Mouse (Mus musculus): ENCODE measurements around the gene Pou2f2. TPM values are rescaled to one million over a fixed set of nuclear protein-coding genes. Genes with fewer than 3 reads are reported as not detected.

Pou2f2 gene
- total RNA-seq (2014; rRNA removed) (5.8 and 6.0 TPM in 2 replicates), polyA plus RNA-seq (2015; fragmentation: Nextera tagmentation; extraction: Ambion mirVana) (9.8 and 21.2 TPM in 2 replicates)

DNA sequence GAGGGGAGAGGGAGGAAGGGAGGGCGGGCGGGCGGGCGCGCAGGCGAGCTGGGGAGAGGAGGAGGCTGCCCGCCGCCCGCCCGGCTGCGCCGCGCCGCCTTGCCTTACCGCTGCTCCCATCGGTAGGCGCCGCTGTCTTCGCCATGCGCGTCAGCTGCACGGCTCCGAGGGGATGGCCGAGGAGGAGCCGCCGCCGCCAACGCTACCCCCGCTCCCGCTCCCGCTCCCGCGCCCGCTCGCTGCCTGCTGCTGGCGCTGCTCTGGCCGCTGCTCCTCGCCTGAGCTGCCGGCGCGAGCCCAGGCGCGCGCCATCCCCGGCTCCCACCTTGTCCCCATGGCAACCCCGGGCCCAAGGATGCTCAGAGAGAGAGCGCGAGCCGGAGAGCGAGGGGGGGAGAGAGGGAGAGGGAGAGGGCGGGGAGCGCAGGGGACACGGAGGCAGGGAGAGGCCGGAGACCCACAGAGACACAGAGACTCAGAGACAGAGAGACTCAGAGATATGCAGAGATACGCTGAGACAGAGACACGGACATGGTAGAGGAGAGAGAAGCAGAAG, at the start of gene Pou2f2:
Pou2f2 (minus strand) TSS at position 121 of the 556 bp plus-strand sequence.
- Histone ChIP-seq H3K36me3 (ENCODE audit: insufficient read depth) (no peaks in the 10 kb centered on the region), H3K27ac (ENCODE audit: low read depth, low read length) (peak within 1 kb of the TSS; percentile 99), H3K27me3 (ENCODE audit: insufficient read depth, low read length) (peaks cover 8% of the 10 kb centered on the region; the same call in 1 of the 2 replicates), H3K9me3 (ENCODE audit: low read length) (no peaks in the 10 kb centered on the region), H3K4me2 (ENCODE audit: low read depth) (peak within 1 kb of the TSS; percentile 66), H3K9ac (peak within 1 kb of the TSS; percentile 97), H3K4me3 (ENCODE audit: low read depth, low read length) (peak within 1 kb of the TSS; percentile 71), H3K4me1 (ENCODE audit: insufficient read depth) (peaks cover 16% of the 10 kb centered on the region)
- WGBS = 2% methylated on average over 39 of the region's 56 CpGs
- ATAC-seq = peak; percentile 94
- TF ChIP-seq CTCF (IDR thresholded peaks at IDR 0.05; ENCODE audit: low read depth) = peak; percentile 69
- DNase-seq = peak; percentile 94

DNA sequence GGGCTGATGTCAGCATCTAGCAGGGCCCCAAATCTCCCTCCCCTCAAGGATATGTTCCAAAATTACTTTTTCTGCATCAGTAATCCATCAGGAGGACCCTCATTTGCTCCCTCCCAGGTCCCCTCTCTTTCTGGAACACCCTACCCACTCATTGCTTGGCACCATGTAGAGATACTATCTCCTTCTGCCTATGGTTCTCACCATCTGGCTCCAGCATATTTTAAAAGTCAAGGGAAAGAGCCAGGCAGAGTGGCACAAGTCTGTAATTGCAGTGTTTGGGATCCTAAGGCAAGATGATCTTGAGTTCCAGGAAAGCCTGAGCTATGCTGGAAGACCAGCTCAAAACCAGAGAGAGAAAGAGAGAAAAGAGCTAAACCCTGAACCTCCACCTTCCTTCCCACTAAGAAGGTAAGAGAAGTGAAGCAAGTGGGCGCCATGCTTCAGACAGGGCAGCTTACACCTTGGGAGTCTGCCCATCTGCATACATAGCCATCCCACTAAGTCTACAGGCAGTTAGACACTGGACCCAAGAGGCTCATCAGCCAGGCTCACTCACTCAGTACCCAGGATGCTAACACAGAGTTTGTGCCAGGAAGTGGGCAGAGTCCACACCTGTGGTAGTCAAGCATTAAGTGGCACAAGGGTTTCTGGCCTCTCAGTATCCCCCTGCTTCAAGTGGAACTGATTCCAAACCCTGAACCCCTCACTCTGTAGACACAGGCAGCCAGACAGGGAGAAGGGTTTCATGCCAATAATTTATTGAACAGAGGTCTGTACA, 48.2 kb upstream of the Pou2f2 start:
- ATAC-seq = no peak
- H3K4me2 ChIP-seq (ENCODE audit: low read depth) = no peak overlapping the region
- no peaks in the 10 kb centered on the region for H3K9me3 ChIP-seq (ENCODE audit: low read length)
- H3K27me3 ChIP-seq (ENCODE audit: insufficient read depth, low read length) = no peaks in the 10 kb centered on the region
- TF ChIP-seq CTCF (IDR thresholded peaks at IDR 0.05; ENCODE audit: low read depth) = no peak
- no peaks in the 10 kb centered on the region for H3K4me1 ChIP-seq (ENCODE audit: insufficient read depth)
- no peak overlapping the region for H3K4me3 ChIP-seq (ENCODE audit: low read depth, low read length)
- 90% methylated on average over 1 of the region's 1 CpGs for WGBS
- H3K9ac ChIP-seq = no peak overlapping the region
- no peak overlapping the region for H3K27ac ChIP-seq (ENCODE audit: low read depth, low read length)
- peaks cover 83% of the 10 kb centered on the region for H3K36me3 ChIP-seq (ENCODE audit: insufficient read depth)
- DNase-seq = no peak

DNA sequence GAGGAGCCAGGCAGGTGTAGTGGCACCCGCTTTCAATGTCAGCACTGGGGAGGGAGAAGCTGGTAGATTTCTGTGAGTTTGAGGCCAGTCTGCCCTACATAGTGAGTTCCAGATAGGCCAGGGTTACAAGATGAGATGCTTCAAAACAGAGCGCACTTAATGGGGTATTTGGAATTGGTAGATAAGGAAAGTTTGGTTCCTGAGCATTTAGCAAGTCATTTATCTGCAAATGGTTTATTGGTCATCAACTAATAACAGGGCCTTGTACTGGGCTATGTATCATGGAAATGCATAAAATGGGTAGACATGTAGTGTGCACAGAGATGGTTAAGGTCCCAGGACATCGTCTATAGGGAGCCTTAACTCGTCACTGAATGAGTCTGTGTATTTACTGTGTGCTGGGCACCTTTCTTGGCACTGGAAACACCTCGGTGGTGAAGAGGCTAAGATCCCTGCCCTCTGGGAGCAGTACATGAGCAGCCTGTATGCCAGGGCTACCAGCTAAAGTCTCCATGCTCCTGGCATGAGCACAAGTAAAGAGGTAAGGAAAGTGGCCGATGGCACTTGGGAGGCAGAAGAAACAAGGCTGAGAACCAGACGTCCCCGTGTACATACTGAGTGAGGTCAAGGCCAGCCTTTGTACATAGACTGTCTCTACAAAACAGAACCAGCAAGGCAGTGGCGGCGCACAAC, 42.9 kb upstream of the Pou2f2 start:
- H3K27ac ChIP-seq (ENCODE audit: low read depth, low read length) = no peak overlapping the region
- H3K27me3 ChIP-seq (ENCODE audit: insufficient read depth, low read length) = no peaks in the 10 kb centered on the region
- ATAC-seq (no peak), DNase-seq (no peak)
- H3K36me3 ChIP-seq (ENCODE audit: insufficient read depth) = peaks cover 31% of the 10 kb centered on the region
- H3K9me3 ChIP-seq (ENCODE audit: low read length) = no peaks in the 10 kb centered on the region
- H3K4me1 ChIP-seq (ENCODE audit: insufficient read depth) = peaks cover 12% of the 10 kb centered on the region
- no peak for TF ChIP-seq CTCF (IDR thresholded peaks at IDR 0.05; ENCODE audit: low read depth)
- no peak overlapping the region for H3K9ac ChIP-seq
- peak overlapping the region; percentile 96 for H3K4me2 ChIP-seq (ENCODE audit: low read depth)
- no peak overlapping the region; the same call in 1 of the 2 replicates for H3K4me3 ChIP-seq (ENCODE audit: low read depth, low read length)
- WGBS = 82% methylated on average over 10 of the region's 10 CpGs

DNA sequence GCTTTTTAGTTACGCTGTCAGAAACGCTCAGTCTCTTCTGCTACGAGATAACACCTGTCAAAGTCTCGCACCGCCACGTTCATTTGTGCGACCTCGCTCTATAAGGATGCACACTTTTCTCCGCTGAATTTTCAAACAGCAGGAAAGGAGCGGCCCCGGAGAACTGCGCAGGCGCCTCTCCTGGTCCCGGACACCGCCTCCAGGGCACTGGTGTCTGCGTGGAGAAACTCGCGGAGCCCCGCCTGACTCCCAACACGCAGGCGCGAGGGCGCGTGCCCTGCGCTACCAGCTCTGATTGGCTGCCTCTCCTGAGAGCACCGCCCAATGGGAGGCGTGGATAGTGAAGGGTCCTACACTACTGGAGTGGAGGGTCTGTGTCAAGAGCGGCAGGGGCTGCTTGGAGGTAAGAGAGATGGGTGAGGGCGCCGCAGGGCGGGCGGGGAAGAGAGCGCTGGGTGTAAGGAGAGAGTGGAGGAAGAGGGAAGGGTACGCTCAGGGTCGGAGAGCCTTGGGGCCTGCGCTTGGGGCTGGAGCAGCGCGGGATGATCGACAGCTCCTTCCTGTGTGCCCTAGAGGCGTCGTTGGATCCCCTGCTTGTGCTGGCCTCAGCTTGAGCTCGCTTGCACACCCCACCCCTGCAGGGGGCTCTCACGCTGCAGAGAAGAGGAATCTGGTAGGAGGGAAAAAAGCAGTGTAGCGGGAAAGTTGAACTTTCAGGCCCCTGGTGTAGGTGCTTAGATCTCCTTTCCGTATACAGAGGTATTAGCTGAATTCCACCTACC, 41.8 kb upstream of the Pou2f2 start, which contains the start of gene Zfp526:
Zfp526 (plus strand) TSS at position 324 of the 782 bp plus-strand sequence.
- ATAC-seq (peak; percentile 98), DNase-seq (peak; percentile 99)
- Histone ChIP-seq H3K9me3 (ENCODE audit: low read length) (no peaks in the 10 kb centered on the region), H3K27me3 (ENCODE audit: insufficient read depth, low read length) (no peaks in the 10 kb centered on the region), H3K4me3 (ENCODE audit: low read depth, low read length) (peak within 1 kb of the TSS; percentile 67), H3K36me3 (ENCODE audit: insufficient read depth) (peaks cover 20% of the 10 kb centered on the region), H3K4me2 (ENCODE audit: low read depth) (peak within 1 kb of the TSS; percentile 96), H3K27ac (ENCODE audit: low read depth, low read length) (peak within 1 kb of the TSS; percentile 88), H3K4me1 (ENCODE audit: insufficient read depth) (peaks cover 12% of the 10 kb centered on the region), H3K9ac (peak within 1 kb of the TSS; percentile 79)
- WGBS = under 1% methylated on average over 45 of the region's 45 CpGs
- TF ChIP-seq CTCF (IDR thresholded peaks at IDR 0.05; ENCODE audit: low read depth) = peak; percentile 33

DNA sequence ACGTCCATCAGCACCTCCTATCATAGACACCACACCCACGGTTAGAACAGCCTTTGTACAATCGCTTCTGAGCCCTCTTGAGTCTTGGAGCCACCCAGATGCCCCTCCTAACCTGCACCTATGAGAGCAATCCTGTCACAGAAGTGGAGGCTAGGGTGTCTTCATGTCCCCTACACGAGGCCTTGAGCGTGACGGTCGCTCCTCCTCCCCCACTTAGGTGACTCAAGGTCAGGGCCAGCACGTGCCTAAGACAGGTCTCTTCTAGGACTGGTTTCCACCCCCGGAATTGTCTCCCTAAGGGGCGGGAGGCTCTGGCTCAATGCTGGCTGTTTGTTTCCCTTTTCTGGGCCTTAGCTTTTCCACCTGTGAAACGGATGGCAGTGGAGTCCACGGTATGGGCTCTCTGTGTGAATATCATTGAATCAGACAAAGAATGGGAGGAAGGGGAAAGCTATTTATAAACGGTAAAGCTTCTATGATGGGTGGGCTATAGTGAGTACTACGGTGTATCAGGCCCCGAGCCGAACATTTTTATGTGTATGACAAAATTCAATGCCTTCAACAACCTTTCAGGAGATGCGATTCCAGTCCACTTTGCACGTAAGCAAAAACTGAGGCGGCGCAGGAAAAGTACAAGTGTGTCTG, 41.1 kb upstream of the Pou2f2 start, which contains the start of gene Dedd2:
Dedd2 (minus strand) TSS at position 159 of the 645 bp plus-strand sequence.
- H3K4me2 ChIP-seq (ENCODE audit: low read depth) = peak within 1 kb of the TSS; percentile 96
- peaks cover 12% of the 10 kb centered on the region for H3K4me1 ChIP-seq (ENCODE audit: insufficient read depth)
- peak within 1 kb of the TSS; percentile 79 for H3K9ac ChIP-seq
- TF ChIP-seq CTCF (IDR thresholded peaks at IDR 0.05; ENCODE audit: low read depth) = no peak
- H3K36me3 ChIP-seq (ENCODE audit: insufficient read depth) = peaks cover 17% of the 10 kb centered on the region; the same call in 1 of the 2 replicates
- 6% methylated on average over 20 of the region's 20 CpGs for WGBS
- H3K27ac ChIP-seq (ENCODE audit: low read depth, low read length) = peak within 1 kb of the TSS; percentile 88
- ATAC-seq = no peak
- no peaks in the 10 kb centered on the region for H3K27me3 ChIP-seq (ENCODE audit: insufficient read depth, low read length)
- H3K9me3 ChIP-seq (ENCODE audit: low read length) = no peaks in the 10 kb centered on the region
- DNase-seq = peak; percentile 31
- H3K4me3 ChIP-seq (ENCODE audit: low read depth, low read length) = peak within 1 kb of the TSS; percentile 67
